Mouse (Mus musculus) forelimb bud, embryonic 11.5 days (tissue): ENCODE results near the gene Yju2.
A peak's percentile ranks its signal among the peaks of the same experiment; 100 is the strongest.
"Not testable (repeated sequence)": the region's sequence is repeated elsewhere in the genome, so short reads cannot be mapped to it uniquely, and the experiment has no call there.

ENCODE experiments used
- DNase-seq: peaks from one replicate; pipeline ENCODE4 v3.0.0-alpha.2; 2012; ENCODE audit warnings: low read depth, low spot score

Gene Yju2

GRCm38 (mm10) chr17:55958918-55959728, at the start of gene Yju2:
Gene Yju2 (plus strand): TSS chr17:55959099.
- peak; percentile 95 for DNase-seq

- peak; percentile 84 for DNase-seq
These were observed 27.1 kb upstream of the Yju2 start for GRCm38 (mm10) chr17:55931553-55932502.

- DNase-seq: no peak
These were observed 26.3 kb upstream of the Yju2 start for GRCm38 (mm10) chr17:55932635-55933034.

GRCm38 (mm10) chr17:55933191-55933590, 25.7 kb upstream of the Yju2 start:
- no peak for DNase-seq

GRCm38 (mm10) chr17:55944387-55944865, 14.5 kb upstream of the Yju2 start:
- not testable (repeated sequence) for DNase-seq

- DNase-seq: peak; percentile 48
These were observed 13.8 kb upstream of the Yju2 start for GRCm38 (mm10) chr17:55944866-55945682.

GRCm38 (mm10) chr17:55945696-55946095, 13.2 kb upstream of the Yju2 start:
- DNase-seq: no peak

- DNase-seq: no peak
These were observed 10.3 kb upstream of the Yju2 start for GRCm38 (mm10) chr17:55948647-55949046.

GRCm38 (mm10) chr17:55949400-55949799, 9.5 kb upstream of the Yju2 start, which contains the start of gene Zfp119b:
Gene Zfp119b (minus strand): TSS chr17:55949500.
- DNase-seq: no peak

GRCm38 (mm10) chr17:55950601-55951000, 8.3 kb upstream of the Yju2 start:
- no peak for DNase-seq

GRCm38 (mm10) chr17:55952041-55952440, 6.9 kb upstream of the Yju2 start:
- DNase-seq: no peak

- no peak for DNase-seq
These were observed 6.4 kb upstream of the Yju2 start, which contains the start of gene Ebi3 for GRCm38 (mm10) chr17:55952447-55953027. Gene Ebi3 (plus strand): TSS chr17:55952640.

GRCm38 (mm10) chr17:55953751-55954150, 5.1 kb upstream of the Yju2 start:
- DNase-seq: no peak

- no peak for DNase-seq
These were observed 4.7 kb upstream of the Yju2 start for GRCm38 (mm10) chr17:55954229-55954628.

GRCm38 (mm10) chr17:55956129-55956528, 2.8 kb upstream of the Yju2 start:
- DNase-seq: no peak

- DNase-seq: no peak
These were observed 2.3 kb upstream of the Yju2 start for GRCm38 (mm10) chr17:55956591-55956990.

- peak; percentile 54 for DNase-seq
These were observed 1.7 kb upstream of the Yju2 start for GRCm38 (mm10) chr17:55957168-55957567.

- DNase-seq: no peak
These were observed 944 bp upstream of the Yju2 start for GRCm38 (mm10) chr17:55957726-55958583.

GRCm38 (mm10) chr17:55958584-55958886, 364 bp upstream of the Yju2 start:
- no peak for DNase-seq
